Mouse (Mus musculus) lung, embryonic 14.5 days (tissue): ENCODE measurements around the gene Gm45521. TPM values are rescaled to one million over a fixed set of nuclear protein-coding genes. Genes with fewer than 3 reads are reported as not detected.

ENCODE experiments used
- ATAC-seq: fragments of 200-750 bp; cut with Nextera tagmentation; 2 replicates; pipeline ENCODE4 v1.8.0; 2017; ENCODE audit warnings: mild to moderate bottlenecking, moderate TSS enrichment, moderate library complexity; ENCODE audit not compliant: insufficient read depth
- DNase-seq: peaks from one replicate; pipeline ENCODE4 v3.0.0-alpha.2; 2015
- H3K27ac ChIP-seq: fragments of 300-500 bp; sonication (generic); 2 replicates; pipeline ENCODE4 v1.5.1; 2014; ENCODE audit warnings: low read depth, mild to moderate bottlenecking, moderate library complexity
- H3K27me3 ChIP-seq: fragments of 300-500 bp; sonication (generic); 2 replicates; pipeline ENCODE4 v1.6.1; 2014; ENCODE audit warnings: low read length, control low read depth; ENCODE audit not compliant: insufficient read depth
- H3K36me3 ChIP-seq: fragments of 300-500 bp; sonication (generic); 2 replicates; pipeline ENCODE4 v1.6.1; 2014; ENCODE audit warnings: control low read depth; ENCODE audit not compliant: insufficient read depth
- H3K4me1 ChIP-seq: fragments of 300-500 bp; sonication (generic); 2 replicates; pipeline ENCODE4 v1.6.1; 2014; ENCODE audit warnings: antibody characterized with exemption, control low read depth; ENCODE audit not compliant: insufficient read depth
- H3K4me2 ChIP-seq: fragments of 300-500 bp; sonication (generic); 2 replicates; pipeline ENCODE4 v1.6.1; 2014; ENCODE audit warnings: mild to moderate bottlenecking
- H3K4me3 ChIP-seq: fragments of 300-500 bp; sonication (generic); 2 replicates; pipeline ENCODE4 v1.5.1; 2014; ENCODE audit warnings: low read depth, low read length
- H3K9ac ChIP-seq: fragments of 300-500 bp; sonication (generic); 2 replicates; pipeline ENCODE4 v1.6.1; 2014
- H3K9me3 ChIP-seq: fragments of 300-500 bp; sonication (generic); 2 replicates; pipeline ENCODE4 v1.6.1; 2016; ENCODE audit warnings: low read depth, low read length, control low read depth
- CTCF ChIP-seq: IDR thresholded peaks from 2 replicates; pipeline ENCODE4 v1.5.1; 2016; ENCODE audit warnings: antibody characterized with exemption, low read depth
- WGBS: fragments of 180-500 bp; shearing (Covaris S2); extraction: QIAGEN DNeasy Blood & Tissue Kit; methylation state at CpG from one replicate; pipeline ENCODE4 v1.1.7; 2014; 5-methylcytosine and 5-hydroxymethylcytosine counted together
- polyA plus RNA-seq: library from polyadenylated mRNA; unstranded; fragments of >200 nt; fragmentation: Nextera tagmentation; extraction: Ambion mirVana; gene quantifications from 2 replicates; pipeline ENCODE4 v1.2.1, GENCODE M21; 2014

The Gm45521 gene
- polyA plus RNA-seq, 1 experiment from 2014 or later: not detected

DNA sequence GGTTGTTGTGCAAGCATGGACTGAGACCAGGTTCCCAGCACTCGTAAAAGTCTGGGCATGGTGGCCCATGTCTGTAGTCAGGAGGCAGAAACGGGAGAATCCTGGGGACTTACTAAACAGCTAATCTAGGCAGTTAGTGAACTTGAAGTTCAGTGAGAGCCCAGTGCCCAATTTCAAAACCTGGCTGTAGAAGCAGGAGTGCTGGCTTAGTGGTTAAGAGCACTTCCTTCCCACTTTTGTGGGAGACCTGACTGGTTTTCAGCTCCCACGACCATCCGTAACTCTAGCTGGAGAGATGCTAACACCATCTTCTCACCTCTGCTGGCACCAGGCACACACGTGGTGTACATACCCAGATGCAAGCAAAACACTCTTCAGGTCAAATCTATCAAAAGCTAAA lies 35.6 kb upstream of the Gm45521 start:
- Histone ChIP-seq H3K9ac (no peak overlapping the region), H3K27ac (no peak overlapping the region), H3K4me2 (no peak overlapping the region), H3K4me1 (peaks cover 10% of the 10 kb centered on the region), H3K36me3 (peaks cover 61% of the 10 kb centered on the region), H3K9me3 (no peaks in the 10 kb centered on the region), H3K4me3 (no peak overlapping the region), H3K27me3 (no peaks in the 10 kb centered on the region)
- WGBS: 86% methylated on average over 5 of the region's 5 CpGs
- ATAC-seq: no peak
- no peak for DNase-seq
- no peak for TF ChIP-seq CTCF

- no peak for TF ChIP-seq CTCF
- peaks cover 53% of the 10 kb centered on the region for H3K36me3 ChIP-seq
Observed at GRCm38 (mm10) chr14:7923635-7924034, 33.5 kb upstream of the Gm45521 start.

DNA sequence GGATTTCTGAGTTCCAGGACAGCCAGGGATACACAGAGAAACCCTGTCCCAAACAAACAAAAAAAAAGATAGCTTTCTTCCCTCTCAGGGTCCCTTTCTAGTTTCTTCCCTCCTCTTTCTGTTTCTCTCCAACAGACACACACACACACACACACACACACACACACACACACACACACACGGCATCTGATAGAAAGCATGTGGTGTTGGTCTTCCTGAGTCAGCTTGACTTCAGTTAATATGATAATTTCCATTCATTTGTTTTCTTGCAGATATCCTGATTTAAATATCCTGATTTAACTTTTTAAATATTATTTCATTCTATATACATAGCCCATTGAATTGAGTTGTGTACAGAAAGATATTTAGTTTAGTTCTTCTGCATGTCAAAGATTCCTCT lies 28.7 kb upstream of the Gm45521 start:
- TF ChIP-seq CTCF: no peak
- no peaks in the 10 kb centered on the region for H3K9me3 ChIP-seq
- no peak overlapping the region for H3K9ac ChIP-seq
- no peaks in the 10 kb centered on the region for H3K27me3 ChIP-seq
- no peak for DNase-seq
- H3K36me3 ChIP-seq: peaks cover 71% of the 10 kb centered on the region
- no peak overlapping the region for H3K27ac ChIP-seq
- 85% methylated on average over 1 of the region's 1 CpGs for WGBS
- no peak overlapping the region for H3K4me3 ChIP-seq
- ATAC-seq: no peak
- H3K4me1 ChIP-seq: no peaks in the 10 kb centered on the region
- no peak overlapping the region for H3K4me2 ChIP-seq

More at GRCm38 (mm10) chr14:7923635-7924034, 33.5 kb upstream of the Gm45521 start:
- Histone ChIP-seq H3K9me3 (no peaks in the 10 kb centered on the region), H3K27me3 (no peaks in the 10 kb centered on the region), H3K4me2 (no peak overlapping the region), H3K4me1 (peaks cover 10% of the 10 kb centered on the region), H3K9ac (no peak overlapping the region), H3K4me3 (no peak overlapping the region), H3K27ac (no peak overlapping the region)
- no peak for ATAC-seq
- DNase-seq: no peak

- no peak overlapping the region for H3K27ac ChIP-seq
- no peak for ATAC-seq
- 79% methylated on average over 7 of the region's 7 CpGs for WGBS
Observed at GRCm38 (mm10) chr14:7929029-7929428, 28.1 kb upstream of the Gm45521 start.

DNA sequence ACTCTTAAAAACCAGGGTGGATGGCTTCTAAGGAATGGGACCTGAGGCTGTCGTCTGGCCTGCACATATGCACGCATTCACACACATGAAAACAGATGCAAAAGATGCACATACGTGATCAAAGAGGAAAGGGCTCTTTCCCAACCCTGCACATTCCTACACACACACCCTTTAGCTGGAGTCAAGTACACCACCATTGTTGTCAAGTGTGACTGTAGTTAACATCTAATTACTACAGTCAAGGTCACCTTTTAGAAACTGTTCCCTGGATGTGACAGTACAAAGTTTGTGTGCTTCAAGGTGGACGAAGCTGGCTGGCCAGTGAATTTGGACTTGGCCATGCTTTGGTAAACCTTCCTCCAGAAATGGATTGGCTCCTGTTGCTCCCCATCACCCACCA lies 24.9 kb upstream of the Gm45521 start:
- H3K4me1 ChIP-seq: no peaks in the 10 kb centered on the region
- 91% methylated on average over 4 of the region's 4 CpGs for WGBS
- ATAC-seq: no peak
- H3K9ac ChIP-seq: no peak overlapping the region
- H3K27me3 ChIP-seq: no peaks in the 10 kb centered on the region
- no peaks in the 10 kb centered on the region for H3K9me3 ChIP-seq
- TF ChIP-seq CTCF: no peak
- DNase-seq: no peak
- H3K36me3 ChIP-seq: peaks cover 58% of the 10 kb centered on the region
- H3K27ac ChIP-seq: no peak overlapping the region
- H3K4me2 ChIP-seq: no peak overlapping the region
- no peak overlapping the region for H3K4me3 ChIP-seq

More at GRCm38 (mm10) chr14:7929029-7929428, 28.1 kb upstream of the Gm45521 start:
- Histone ChIP-seq H3K4me1 (no peaks in the 10 kb centered on the region), H3K36me3 (peaks cover 75% of the 10 kb centered on the region), H3K27me3 (no peaks in the 10 kb centered on the region), H3K4me3 (no peak overlapping the region), H3K9ac (no peak overlapping the region), H3K9me3 (no peaks in the 10 kb centered on the region), H3K4me2 (no peak overlapping the region)
- no peak for DNase-seq
- TF ChIP-seq CTCF: no peak

DNA sequence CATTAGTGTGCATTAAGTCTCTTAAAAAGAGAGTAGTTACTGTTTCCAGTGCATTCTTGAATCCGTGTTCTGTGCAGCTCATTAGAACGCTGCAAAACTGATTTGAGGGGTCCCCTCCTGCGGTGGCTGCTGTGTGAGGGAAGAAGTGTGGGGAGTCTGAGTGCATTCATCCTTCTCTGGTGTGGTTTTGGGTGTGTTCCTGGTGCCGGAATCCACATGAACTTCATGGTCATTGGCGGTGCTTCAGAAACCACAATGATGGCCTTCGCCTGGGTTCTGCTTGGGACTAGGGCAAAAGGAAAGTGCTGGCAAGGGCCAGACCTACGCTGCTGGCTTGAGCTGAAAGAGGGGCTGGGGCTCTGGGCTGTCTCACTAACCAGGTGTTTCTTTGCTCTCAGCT lies 22.9 kb upstream of the Gm45521 start:
- no peak overlapping the region for H3K27ac ChIP-seq
- no peak overlapping the region for H3K4me3 ChIP-seq
- H3K4me1 ChIP-seq: no peaks in the 10 kb centered on the region
- ATAC-seq (no peak), DNase-seq (no peak)
- H3K9me3 ChIP-seq: no peaks in the 10 kb centered on the region
- peaks cover 48% of the 10 kb centered on the region for H3K36me3 ChIP-seq
- WGBS: 91% methylated on average over 7 of the region's 7 CpGs
- no peak overlapping the region for H3K4me2 ChIP-seq
- TF ChIP-seq CTCF: no peak
- no peaks in the 10 kb centered on the region for H3K27me3 ChIP-seq
- no peak overlapping the region for H3K9ac ChIP-seq

GRCm38 (mm10) chr14:7937052-7937630 lies 19.9 kb upstream of the Gm45521 start:
- no peaks in the 10 kb centered on the region for H3K27me3 ChIP-seq
- DNase-seq (peak; percentile 74), ATAC-seq (peak; percentile 54; the same call in 1 of the 2 replicates)
- no peaks in the 10 kb centered on the region for H3K9me3 ChIP-seq
- H3K4me1 ChIP-seq: no peaks in the 10 kb centered on the region
- H3K4me2 ChIP-seq: no peak overlapping the region
- no peak overlapping the region for H3K9ac ChIP-seq
- 28% methylated on average over 17 of the region's 17 CpGs for WGBS
- H3K36me3 ChIP-seq: peaks cover 36% of the 10 kb centered on the region
- no peak overlapping the region for H3K4me3 ChIP-seq
- no peak overlapping the region for H3K27ac ChIP-seq
- peak; percentile 64 for TF ChIP-seq CTCF
